Mouse (Mus musculus) neural tube, embryonic 10.5 days (tissue): ENCODE results near the gene Serping1.
"Not testable (repeated sequence)": the region's sequence is repeated elsewhere in the genome, so short reads cannot be mapped to it uniquely, and the experiment has no call there.

Experiments
- DNase-seq: peaks from one replicate; pipeline ENCODE4 v3.0.0-alpha.2; 2017; ENCODE audit warnings: low spot score; ENCODE audit errors: extremely low spot score

Serping1 gene

GRCm38 (mm10) chr2:84740608-84741333, 34.5 kb downstream of the Serping1 start:
- peak; percentile 29 for DNase-seq

- peak; percentile 72 for DNase-seq
Measured at GRCm38 (mm10) chr2:84738271-84738911, 36.9 kb downstream of the Serping1 start.

- DNase-seq: peak; percentile 72
Measured at GRCm38 (mm10) chr2:84737451-84737925, 37.8 kb downstream of the Serping1 start.

GRCm38 (mm10) chr2:84736312-84737161, 38.7 kb downstream of the Serping1 start:
- DNase-seq: peak; percentile 58

GRCm38 (mm10) chr2:84735346-84735920, 39.8 kb downstream of the Serping1 start:
- DNase-seq: peak; percentile 47

- DNase-seq: no peak
Measured at GRCm38 (mm10) chr2:84734919-84735318, 40.3 kb downstream of the Serping1 start.

GRCm38 (mm10) chr2:84734351-84734864, 40.8 kb downstream of the Serping1 start:
- DNase-seq: peak; percentile 67

GRCm38 (mm10) chr2:84733579-84734300, 41.5 kb downstream of the Serping1 start, which contains the start of gene Ypel4:
Gene Ypel4 (plus strand): TSS chr2:84734058.
- DNase-seq: peak; percentile 54

- DNase-seq: no peak
Measured at GRCm38 (mm10) chr2:84732394-84732793, 42.9 kb downstream of the Serping1 start.

GRCm38 (mm10) chr2:84731206-84731605, 44.0 kb downstream of the Serping1 start:
- DNase-seq: no peak

GRCm38 (mm10) chr2:84728191-84728590, 47.1 kb downstream of the Serping1 start:
- not testable (repeated sequence) for DNase-seq

GRCm38 (mm10) chr2:84727172-84727858, 47.9 kb downstream of the Serping1 start, which contains the start of gene Clp1:
Gene Clp1 (minus strand): TSS chr2:84727350.
- peak; percentile 95 for DNase-seq

GRCm38 (mm10) chr2:84726716-84727115, 48.5 kb downstream of the Serping1 start:
- DNase-seq: no peak

- DNase-seq: no peak
Measured at GRCm38 (mm10) chr2:84725770-84726169, 49.5 kb downstream of the Serping1 start.

GRCm38 (mm10) chr2:84723856-84724255, 51.4 kb downstream of the Serping1 start:
- DNase-seq: no peak

- no peak for DNase-seq
Measured at GRCm38 (mm10) chr2:84721182-84721581, 54.1 kb downstream of the Serping1 start.

- DNase-seq: no peak
Measured at GRCm38 (mm10) chr2:84720718-84721117, 54.5 kb downstream of the Serping1 start.

- DNase-seq: no peak
Measured at GRCm38 (mm10) chr2:84717357-84717756, 57.9 kb downstream of the Serping1 start.

- no peak for DNase-seq
Measured at GRCm38 (mm10) chr2:84716423-84717355, 58.6 kb downstream of the Serping1 start.
